Mouse (Mus musculus) liver, embryonic 14.5 days (tissue): ENCODE measurements around the gene Peli1. TPM values are rescaled to one million over a fixed set of nuclear protein-coding genes. Genes with fewer than 3 reads are reported as not detected.

Experiments used
- ATAC-seq: fragments of 200-750 bp; cut with Nextera tagmentation; 2 replicates; pipeline ENCODE4 v1.8.0; 2017; ENCODE audit warnings: moderate number of reproducible peaks, mild to moderate bottlenecking, moderate library complexity; ENCODE audit not compliant: insufficient read depth
- DNase-seq, 3 experiments: peaks; one replicate each; pipeline ENCODE4 v3.0.0-alpha.2; 2012 to 2013; ENCODE audit warnings: low read depth in 3 of 3, low spot score in 3 of 3
- H3K27ac ChIP-seq: fragments of 300-500 bp; sonication (generic); 2 replicates; pipeline ENCODE4 v1.5.1; 2014; ENCODE audit warnings: moderate library complexity, mild to moderate bottlenecking, control low read depth, inconsistent platforms
- H3K27me3 ChIP-seq: fragments of 300-500 bp; sonication (generic); 2 replicates; pipeline ENCODE4 v1.6.1; 2014; ENCODE audit warnings: mild to moderate bottlenecking, low read length, moderate library complexity; ENCODE audit not compliant: control insufficient read depth, insufficient read depth
- H3K36me3 ChIP-seq: fragments of 300-500 bp; sonication (generic); replicated peaks from 2 replicates; pipeline ENCODE4 v1.6.1; 2014; ENCODE audit warnings: low read depth; ENCODE audit not compliant: control insufficient read depth, insufficient read depth
- H3K4me1 ChIP-seq, 2 experiments: fragments of 200-500 bp in 1 of 2; fragments of 300-500 bp in 1 of 2; sonication (generic) in 1 of 2; replicated peaks; 2 replicates each; pipeline ENCODE4 v1.6.1; 2012 to 2014; ENCODE audit warnings: antibody characterized with exemption in 1 of 2, inconsistent platforms in 1 of 2, low read length in 1 of 2; ENCODE audit not compliant: control insufficient read depth in 2 of 2, insufficient read depth in 2 of 2
- H3K4me2 ChIP-seq: fragments of 300-500 bp; sonication (generic); 2 replicates; pipeline ENCODE4 v1.6.1; 2014; ENCODE audit warnings: low read depth, mild to moderate bottlenecking, control low read depth, moderate library complexity
- H3K4me3 ChIP-seq, 2 experiments: fragments of 200-500 bp in 1 of 2; fragments of 300-500 bp in 1 of 2; sonication (generic) in 1 of 2; 2 replicates each; pipeline ENCODE4 v1.5.1; 2012 to 2014; ENCODE audit warnings: low read depth in 2 of 2, low read length in 2 of 2, mild to moderate bottlenecking in 2 of 2, control low read depth in 1 of 2, inconsistent platforms in 1 of 2, moderate library complexity in 1 of 2; ENCODE audit not compliant: insufficient read depth in 1 of 2
- H3K9ac ChIP-seq: fragments of 300-500 bp; sonication (generic); replicated peaks from 2 replicates; pipeline ENCODE4 v1.6.1; 2014; ENCODE audit warnings: mild to moderate bottlenecking, control low read depth, moderate library complexity
- H3K9me3 ChIP-seq: fragments of 300-500 bp; sonication (generic); 2 replicates; pipeline ENCODE4 v1.6.1; 2016; ENCODE audit warnings: low read length, mixed read lengths; ENCODE audit not compliant: control insufficient read depth
- CTCF ChIP-seq: IDR thresholded peaks from 2 replicates; pipeline ENCODE4 v1.5.1; 2016; ENCODE audit warnings: antibody characterized with exemption, low read depth, control low read depth
- EP300 ChIP-seq: IDR thresholded peaks from 2 replicates; pipeline ENCODE4 v1.6.1; 2016; ENCODE audit warnings: antibody characterized with exemption, low read depth
- WGBS: fragments of 180-500 bp; shearing (Covaris S2); extraction: QIAGEN DNeasy Blood & Tissue Kit; methylation state at CpG from one replicate; pipeline ENCODE4 v1.1.7; 2014; ENCODE audit not compliant: insufficient replicate concordance; 5-methylcytosine and 5-hydroxymethylcytosine counted together
- polyA plus RNA-seq, 2 experiments: library from polyadenylated mRNA; depleted of rRNA in 1 of 2; stranded (reverse) in 1 of 2; unstranded in 1 of 2; fragments of >200 nt; fragmentation: Nextera tagmentation in 1 of 2; extraction: Ambion mirVana in 1 of 2; gene quantifications; 2 replicates each; pipeline versions ENCODE4 v1.2.1 to v1.2.3; 2012 to 2014

The Peli1 gene
- polyA plus RNA-seq, 2 experiments: 5.7 to 11.5 TPM

- Histone ChIP-seq H3K27me3 (no peaks in the 10 kb centered on the region), H3K4me3 (no peak overlapping the region)
These were observed 48.4 kb downstream of the Peli1 start for GRCm38 (mm10) chr11:21139453-21139852.

GRCm38 (mm10) chr11:21141242-21141641 is 50.2 kb downstream of the Peli1 start:
- TF ChIP-seq EP300: no peak
- no peak for TF ChIP-seq CTCF
- Histone ChIP-seq H3K27ac (no peak overlapping the region), H3K36me3 (peaks cover 2% of the 10 kb centered on the region), H3K4me2 (no peak overlapping the region), H3K9me3 (no peaks in the 10 kb centered on the region), H3K9ac (no peak overlapping the region), H3K27me3 (no peaks in the 10 kb centered on the region), H3K4me3 (no peak overlapping the region), H3K4me1 (no peaks in the 10 kb centered on the region)
- ATAC-seq (no peak), DNase-seq (no peak)
- 82% methylated on average over 7 of the region's 7 CpGs for WGBS

More at GRCm38 (mm10) chr11:21139453-21139852, 48.4 kb downstream of the Peli1 start:
- Histone ChIP-seq H3K36me3 (peaks cover 4% of the 10 kb centered on the region), H3K4me1 (peaks cover 6 to 8% of the 10 kb centered on the region in 2 experiments), H3K9me3 (no peaks in the 10 kb centered on the region), H3K27ac (no peak overlapping the region), H3K9ac (no peak overlapping the region), H3K4me2 (no peak overlapping the region)
- WGBS: 75% methylated on average over 1 of the region's 1 CpGs
- no peak for ATAC-seq
- no peak for DNase-seq
- TF ChIP-seq CTCF (no peak), EP300 (no peak)

DNA sequence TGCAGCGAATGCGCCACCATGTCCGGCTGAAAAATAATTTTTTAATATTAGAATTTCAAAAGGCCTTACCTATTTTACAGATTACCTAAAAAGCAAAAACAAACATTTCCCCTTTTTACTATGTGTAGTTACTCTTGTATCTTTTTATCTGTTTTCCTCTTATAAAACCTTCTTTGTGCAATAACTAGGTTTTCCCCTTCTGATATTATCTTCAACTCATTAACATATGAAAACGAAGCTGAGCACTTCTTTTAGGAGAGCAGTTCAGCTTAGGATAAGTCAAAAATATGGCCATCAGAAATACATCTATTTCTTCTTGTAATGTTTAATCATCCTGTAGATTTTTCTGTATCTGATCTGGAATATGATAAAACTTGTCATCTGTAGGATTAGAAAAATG is 50.7 kb downstream of the Peli1 start:
- 85% methylated on average over 4 of the region's 4 CpGs for WGBS
- no peak for ATAC-seq

DNA sequence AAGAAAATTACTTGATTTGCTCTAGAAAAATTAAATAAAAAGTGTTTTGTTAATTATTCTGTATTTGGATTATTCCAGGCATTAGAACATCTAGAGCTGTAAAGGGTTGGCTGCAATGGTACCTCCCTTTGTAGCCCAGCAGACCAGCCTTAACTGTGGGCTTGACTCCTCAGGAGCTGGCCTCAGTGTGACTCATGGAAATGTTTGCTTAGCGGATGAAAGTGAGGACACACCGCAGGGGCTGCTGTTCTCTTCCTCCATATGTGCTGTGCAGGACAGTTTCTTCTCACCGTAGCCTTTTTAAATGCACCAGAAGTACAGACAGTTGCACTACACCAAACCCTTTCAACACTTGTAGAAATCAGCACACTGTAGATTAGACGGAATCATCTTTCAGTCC is 58.4 kb downstream of the Peli1 start:
- no peak for ATAC-seq
- TF ChIP-seq CTCF (no peak), EP300 (no peak)
- no peak for DNase-seq
- Histone ChIP-seq H3K4me3 (no peak overlapping the region), H3K27ac (no peak overlapping the region), H3K4me2 (no peak overlapping the region), H3K4me1 (no peaks in the 10 kb centered on the region), H3K36me3 (peaks cover 2% of the 10 kb centered on the region; the same call in 1 of the 2 replicates), H3K27me3 (no peaks in the 10 kb centered on the region), H3K9me3 (no peaks in the 10 kb centered on the region), H3K9ac (no peak overlapping the region)
- WGBS: 76% methylated on average over 4 of the region's 4 CpGs

More for the DNA sequence above, 50.7 kb downstream of the Peli1 start:
- Histone ChIP-seq H3K36me3 (peaks cover 2% of the 10 kb centered on the region), H3K4me3 (no peak overlapping the region), H3K9ac (no peak overlapping the region), H3K27me3 (no peaks in the 10 kb centered on the region), H3K4me2 (no peak overlapping the region), H3K27ac (no peak overlapping the region), H3K4me1 (no peaks in the 10 kb centered on the region), H3K9me3 (no peaks in the 10 kb centered on the region)
- no peak for DNase-seq
- TF ChIP-seq EP300 (no peak), CTCF (no peak)

DNA sequence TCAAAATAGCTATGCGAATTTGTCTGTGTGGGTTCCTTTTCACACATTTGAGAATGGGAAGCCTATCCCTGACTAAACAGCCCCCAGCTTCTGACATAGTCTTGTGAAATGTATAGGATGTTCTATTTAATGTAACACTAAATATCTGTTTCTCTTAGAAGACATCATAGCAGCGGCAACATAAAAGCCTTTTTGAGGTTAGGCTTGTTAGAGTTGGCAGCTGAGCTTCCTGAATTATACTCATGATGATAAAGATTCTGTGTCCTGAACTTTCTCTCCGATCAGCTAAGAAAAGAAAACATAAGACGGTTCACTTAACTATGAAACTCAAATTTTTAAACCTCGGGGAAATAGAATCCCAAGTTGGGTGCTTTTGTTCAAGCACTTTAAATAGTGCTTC is 59.2 kb downstream of the Peli1 start:
- ATAC-seq: no peak
- Histone ChIP-seq H3K27ac (no peak overlapping the region), H3K4me1 (no peaks in the 10 kb centered on the region), H3K4me2 (no peak overlapping the region), H3K9ac (no peak overlapping the region), H3K4me3 (no peak overlapping the region), H3K36me3 (peaks cover 2% of the 10 kb centered on the region; the same call in 1 of the 2 replicates), H3K9me3 (no peaks in the 10 kb centered on the region), H3K27me3 (no peaks in the 10 kb centered on the region)
- no peak for DNase-seq
- TF ChIP-seq CTCF (no peak), EP300 (no peak)
- WGBS: 83% methylated on average over 5 of the region's 5 CpGs
